Mouse (Mus musculus) megakaryocyte, embryonic 14.5 days (primary cell): ENCODE results near the gene Pacrg.

Experiments
- FLI1 ChIP-seq: IDR thresholded peaks from 2 replicates; pipeline ENCODE4 v1.6.1; 2012; ENCODE audit warnings: low read length, inconsistent platforms, mixed read lengths
- GATA1 ChIP-seq: IDR thresholded peaks from 3 replicates; pipeline ENCODE4 v1.6.1; 2012; ENCODE audit warnings: mixed read lengths, low read length, inconsistent platforms, borderline replicate concordance

GRCm38 (mm10) chr17:10370660-10371130, 469.4 kb downstream of the Pacrg start:
- no peak for TF ChIP-seq FLI1
- no peak for TF ChIP-seq GATA1
